Mouse (Mus musculus): ENCODE data around the gene Sult1e1.

The Sult1e1 gene

GRCm38 (mm10) chr5:87591494-87591893 lies at the start of gene Sult1e1:
Gene Sult1e1 (minus strand): TSS chr5:87591594.
- DNase-seq (ENCODE audit: low read depth, low spot score): no peak

GRCm38 (mm10) chr5:87622681-87623080 lies 31.3 kb upstream of the Sult1e1 start:
- DNase-seq (ENCODE audit: low read depth, low spot score): no peak

- no peak for DNase-seq (ENCODE audit: low read depth, low spot score)
These were observed 23.7 kb upstream of the Sult1e1 start for GRCm38 (mm10) chr5:87615128-87615390.

GRCm38 (mm10) chr5:87614364-87615127 lies 23.2 kb upstream of the Sult1e1 start:
- no peak for DNase-seq (ENCODE audit: low read depth, low spot score)

GRCm38 (mm10) chr5:87601018-87601417 lies 9.6 kb upstream of the Sult1e1 start:
- DNase-seq (ENCODE audit: low read depth, low spot score): no peak

- no peak for DNase-seq (ENCODE audit: low read depth, low spot score)
These were observed 6.5 kb upstream of the Sult1e1 start for GRCm38 (mm10) chr5:87597891-87598290.

GRCm38 (mm10) chr5:87589916-87590315 lies 1.5 kb downstream of the Sult1e1 start:
- no peak for DNase-seq (ENCODE audit: low read depth, low spot score)

GRCm38 (mm10) chr5:87580389-87580788 lies 11.0 kb downstream of the Sult1e1 start:
- DNase-seq (ENCODE audit: low read depth, low spot score): no peak

- DNase-seq (ENCODE audit: low read depth, low spot score): no peak
These were observed 17.2 kb downstream of the Sult1e1 start for GRCm38 (mm10) chr5:87574174-87574573.

- no peak for DNase-seq (ENCODE audit: low read depth, low spot score)
These were observed 17.9 kb downstream of the Sult1e1 start for GRCm38 (mm10) chr5:87573490-87573889.

- no peak for DNase-seq (ENCODE audit: low read depth, low spot score)
These were observed 18.6 kb downstream of the Sult1e1 start for GRCm38 (mm10) chr5:87572781-87573180.

- DNase-seq (ENCODE audit: low read depth, low spot score): no peak
These were observed 22.5 kb downstream of the Sult1e1 start, which contains the start of gene Sult1d1 for GRCm38 (mm10) chr5:87568845-87569244. Gene Sult1d1 (minus strand): TSS chr5:87569027.

- no peak for DNase-seq (ENCODE audit: low read depth, low spot score)
These were observed 24.1 kb downstream of the Sult1e1 start for GRCm38 (mm10) chr5:87567306-87567705.

- no peak for DNase-seq (ENCODE audit: low read depth, low spot score)
These were observed 28.4 kb downstream of the Sult1e1 start for GRCm38 (mm10) chr5:87562966-87563365.

GRCm38 (mm10) chr5:87562526-87562925 lies 28.9 kb downstream of the Sult1e1 start:
- DNase-seq (ENCODE audit: low read depth, low spot score): no peak

GRCm38 (mm10) chr5:87560145-87560544 lies 31.2 kb downstream of the Sult1e1 start:
- peak; percentile 18 for DNase-seq (ENCODE audit: low read depth, low spot score)

GRCm38 (mm10) chr5:87550935-87551334 lies 40.5 kb downstream of the Sult1e1 start:
- DNase-seq (ENCODE audit: low read depth, low spot score): peak; percentile 37

- no peak for DNase-seq (ENCODE audit: low read depth, low spot score)
These were observed 53.3 kb downstream of the Sult1e1 start, which contains the start of gene Sult1b1 for GRCm38 (mm10) chr5:87538111-87538510. Gene Sult1b1 (minus strand): TSS chr5:87538195.

- DNase-seq (ENCODE audit: low read depth, low spot score): no peak
These were observed 55.3 kb downstream of the Sult1e1 start for GRCm38 (mm10) chr5:87535994-87536644.

- DNase-seq (ENCODE audit: low read depth, low spot score): no peak
These were observed 59.1 kb downstream of the Sult1e1 start for GRCm38 (mm10) chr5:87532288-87532687.

All from R1 (cell line).